Mouse (Mus musculus) fibroblast of lung, adult 2 months (primary cell): ENCODE data around the gene Ncoa5.

ENCODE experiments used
- DNase-seq: peaks from one replicate; pipeline ENCODE4 v3.0.0-alpha.2; 2011; ENCODE audit warnings: low read depth

Gene Ncoa5

DNA sequence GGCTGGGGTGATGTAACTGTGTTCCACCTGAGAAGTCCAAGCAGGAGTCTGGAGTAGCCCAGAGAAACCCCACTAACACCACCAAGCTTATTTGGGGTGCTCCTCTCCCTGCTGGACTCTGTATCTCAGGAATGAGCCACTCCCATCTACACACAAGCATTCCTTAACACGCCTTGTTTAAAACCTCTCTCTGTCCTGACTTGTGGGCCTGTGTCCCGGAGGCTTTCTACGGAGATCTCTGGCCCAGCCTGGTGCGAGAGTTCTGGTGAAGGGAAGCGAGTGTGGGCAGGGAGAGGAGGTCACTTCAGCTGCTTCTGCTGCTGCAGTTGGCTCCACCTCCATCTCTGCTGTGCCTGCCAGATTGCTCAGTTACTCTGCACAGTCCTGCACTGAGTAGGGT lies 78.5 kb downstream of the Ncoa5 start:
- no peak for DNase-seq

DNA sequence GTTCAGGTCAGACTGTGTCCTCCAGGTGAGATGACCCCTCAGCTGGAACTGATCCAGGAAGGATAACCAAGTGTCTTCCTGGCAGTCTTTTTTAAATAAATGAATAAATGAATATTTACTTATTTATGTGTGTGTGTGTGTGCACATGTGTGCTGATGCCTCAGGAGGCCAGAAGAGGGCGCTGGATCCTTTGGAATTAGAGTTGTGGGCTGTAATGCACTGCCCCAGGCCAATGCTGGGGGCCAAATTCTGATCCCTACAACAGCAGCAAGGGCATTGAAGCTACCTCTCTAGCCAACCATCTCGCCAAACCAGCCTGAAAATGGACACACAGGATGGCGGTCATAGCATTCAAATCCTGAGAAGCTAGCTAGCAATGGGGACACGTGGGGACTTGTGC lies 78.9 kb downstream of the Ncoa5 start:
- DNase-seq = no peak

DNA sequence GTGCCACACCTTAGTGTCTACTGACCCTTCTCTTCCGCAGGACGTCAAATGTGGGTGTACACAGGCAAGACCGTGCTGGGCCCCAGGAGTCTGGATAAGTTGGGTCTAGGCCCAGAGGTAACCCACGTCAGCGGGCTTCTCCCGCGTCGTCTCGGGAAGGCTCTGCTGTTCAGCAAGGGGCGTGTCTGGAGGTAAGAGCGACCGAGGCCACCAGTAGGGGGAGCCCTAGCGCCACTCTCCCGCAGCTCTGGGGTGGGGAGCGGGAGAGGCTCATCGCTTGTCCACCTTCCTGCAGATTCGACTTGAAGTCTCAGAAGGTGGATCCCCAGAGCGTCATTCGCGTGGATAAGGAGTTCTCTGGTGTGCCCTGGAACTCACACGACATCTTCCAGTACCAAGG lies 81.4 kb downstream of the Ncoa5 start:
- peak; percentile 23 for DNase-seq

DNA sequence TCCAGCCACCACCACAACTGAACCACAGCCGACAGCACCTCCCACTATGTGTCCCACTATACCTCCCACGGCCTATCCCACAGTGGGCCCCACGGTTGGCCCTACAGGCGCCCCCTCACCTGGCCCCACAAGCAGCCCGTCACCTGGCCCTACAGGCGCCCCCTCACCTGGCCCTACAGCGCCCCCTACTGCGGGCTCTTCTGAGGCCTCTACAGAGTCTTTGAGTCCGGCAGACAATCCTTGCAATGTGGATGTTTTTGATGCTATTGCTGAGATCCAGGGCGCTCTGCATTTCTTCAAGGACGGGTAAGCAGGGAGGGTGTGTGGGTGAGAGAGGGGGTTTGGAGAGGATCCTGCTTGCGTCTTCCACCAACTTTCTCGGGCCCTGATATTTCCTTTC lies 82.2 kb downstream of the Ncoa5 start:
- no peak for DNase-seq

DNA sequence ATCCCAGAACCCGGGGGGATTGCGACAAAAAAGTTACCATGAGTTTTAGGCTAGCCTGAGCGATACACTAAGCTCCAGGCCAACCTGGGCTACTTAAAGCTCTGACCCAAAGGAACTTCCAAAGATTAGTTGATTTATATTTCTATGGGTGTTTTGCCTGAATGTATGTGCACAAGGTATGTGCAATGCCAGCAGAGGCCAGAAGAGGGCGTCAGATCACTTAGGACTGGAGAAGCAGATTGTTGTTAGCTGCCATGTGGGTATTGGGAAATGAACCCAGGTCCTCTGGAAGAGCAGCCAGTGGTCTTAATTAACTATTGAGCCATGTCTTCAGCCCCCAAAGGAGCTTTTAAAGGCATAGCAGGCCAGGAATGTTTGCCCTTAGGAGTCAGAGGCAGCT lies 82.9 kb downstream of the Ncoa5 start:
- DNase-seq = no peak

DNA sequence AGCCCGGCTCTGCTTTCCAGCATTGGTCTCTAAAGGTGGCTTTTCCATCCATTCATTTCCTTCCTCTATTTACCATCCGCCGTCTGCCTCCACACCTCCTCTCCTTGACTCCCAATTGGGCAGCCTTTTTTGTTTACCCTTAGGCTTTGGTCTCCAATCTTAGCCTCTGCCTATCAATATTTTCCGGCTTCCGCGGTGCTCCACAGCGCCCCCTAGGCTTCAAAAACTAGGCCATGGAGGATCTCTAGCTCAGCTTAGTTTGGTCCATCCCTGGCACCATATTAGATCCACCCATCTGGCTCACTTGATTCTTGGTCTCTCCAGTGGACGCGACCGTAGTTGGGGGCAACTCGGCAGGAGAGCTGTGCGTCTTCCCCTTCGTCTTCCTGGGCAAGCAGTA lies 84.2 kb downstream of the Ncoa5 start:
- DNase-seq = no peak
